Mouse (Mus musculus) CH12.LX (cell line): ENCODE results near the gene Uap1l1.

Source experiments
- CHD1 ChIP-seq: IDR thresholded peaks from 2 replicates; pipeline ENCODE4 v1.6.1; 2012; ENCODE audit warnings: low read depth, low read length, improper control_type of control experiment, inconsistent platforms
- CTCF ChIP-seq, 2 experiments: IDR thresholded peaks in 1 of 2; conservative IDR thresholded peaks in 1 of 2; 2 replicates each; pipeline ENCODE4 v1.5.1; 2011 to 2012; ENCODE audit warnings: low read depth in 2 of 2, low read length in 2 of 2, improper control_type of control experiment in 1 of 2, inconsistent platforms in 1 of 2, mild to moderate bottlenecking in 1 of 2, moderate library complexity in 1 of 2
- ELF1 ChIP-seq: IDR thresholded peaks from 2 replicates; pipeline ENCODE4 v1.6.1; 2014; ENCODE audit warnings: low read depth, mild to moderate bottlenecking, inconsistent platforms, low read length, improper control_type of control experiment
- IRF4 ChIP-seq: IDR thresholded peaks from 2 replicates; pipeline ENCODE4 v1.6.1; 2014; ENCODE audit warnings: low read depth, mild to moderate bottlenecking, inconsistent platforms, low read length, improper control_type of control experiment
- POLR2A ChIP-seq: IDR thresholded peaks from 2 replicates; pipeline ENCODE4 v1.6.1; 2011; ENCODE audit warnings: low read depth, mild to moderate bottlenecking, improper control_type of control experiment, low read length
- POLR2AphosphoS2 ChIP-seq: IDR thresholded peaks from 2 replicates; pipeline ENCODE4 v1.6.1; 2011; ENCODE audit warnings: low read depth, low read length, improper control_type of control experiment
- SMC3 ChIP-seq: IDR thresholded peaks from 2 replicates; pipeline ENCODE4 v1.6.1; 2011; ENCODE audit warnings: low read depth, low read length, improper control_type of control experiment
- TBP ChIP-seq: conservative IDR thresholded peaks from 2 replicates; pipeline ENCODE4 v1.6.1; 2011; ENCODE audit warnings: low read depth, low read length, improper control_type of control experiment
- TCF12 ChIP-seq: IDR thresholded peaks from 2 replicates; pipeline ENCODE4 v1.6.1; 2014; ENCODE audit warnings: low read depth, mild to moderate bottlenecking, inconsistent platforms, low read length, improper control_type of control experiment
- USF1 ChIP-seq: IDR thresholded peaks from 2 replicates; pipeline ENCODE4 v1.6.1; 2014; ENCODE audit warnings: low read depth, mild to moderate bottlenecking, inconsistent platforms, low read length, improper control_type of control experiment
- USF2 ChIP-seq: conservative IDR thresholded peaks from 2 replicates; pipeline ENCODE4 v1.6.1; 2011; ENCODE audit warnings: low read depth, low read length, improper control_type of control experiment
- ZNF384 ChIP-seq: IDR thresholded peaks from 2 replicates; pipeline ENCODE4 v1.6.1; 2012; ENCODE audit warnings: low read depth, low read length, improper control_type of control experiment, inconsistent platforms

DNA sequence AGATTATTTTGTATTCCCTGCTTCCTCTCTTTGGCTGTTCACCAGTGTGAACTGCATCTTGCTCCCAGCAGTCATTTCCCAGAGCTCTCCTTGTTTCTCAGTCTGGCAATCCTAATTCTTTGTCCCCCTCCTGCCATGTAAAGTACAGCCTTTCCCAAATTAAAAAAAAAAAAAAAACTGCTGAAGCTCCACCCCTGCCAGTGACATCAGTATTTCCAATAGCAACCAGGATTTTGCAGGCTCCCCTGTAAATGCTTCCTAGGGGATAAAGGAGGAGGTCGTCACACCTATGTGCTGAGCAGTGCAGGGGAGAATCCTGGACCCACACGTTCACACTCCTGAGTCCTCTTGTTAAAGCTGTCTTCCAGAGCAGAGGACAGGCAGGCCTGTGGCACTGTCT lies 45.4 kb downstream of the Uap1l1 start:
- TF ChIP-seq POLR2A (no peak), USF1 (no peak), CTCF (conservative IDR thresholded peaks at IDR 0.05 in 1 of 2, IDR thresholded peaks at IDR 0.05 in 1 of 2; ENCODE audit: low read depth in 2 of 2, low read length in 2 of 2) (no peak), CHD1 (no peak), ELF1 (no peak), ZNF384 (peak; percentile 27; the same call in 1 of the 2 replicates), SMC3 (no peak), USF2 (no peak), TBP (no peak), IRF4 (no peak), TCF12 (no peak), POLR2AphosphoS2 (no peak)
